Mouse (Mus musculus): ENCODE measurements around the gene Tmprss11f. TPM values are rescaled to one million over a fixed set of nuclear protein-coding genes. Genes with fewer than 3 reads are reported as not detected.

Tmprss11f gene
- total RNA-seq, 2 experiments from 2014 or later: not detected

GRCm38 (mm10) chr5:86518500-86518899 is 113.7 kb downstream of the Tmprss11f start, which contains the start of gene Tmprss11g:
TSS of gene Tmprss11g (minus strand) at chr5:86518600.
- Histone ChIP-seq H3K4me3 (no peak within 1 kb of the TSS), H3K27ac (no peak within 1 kb of the TSS)
- intact Hi-C loops (cut with DNase I): no loop called here
- TF ChIP-seq CTCF (IDR thresholded peaks at IDR 0.05): no peak
- no peak for DNase-seq (ENCODE audit: extremely low spot score in 1 of 2, low spot score in 2 of 2)

- no peak for TF ChIP-seq CTCF (IDR thresholded peaks at IDR 0.05)
- intact Hi-C loops (cut with DNase I): no loop called here
- Histone ChIP-seq H3K4me3 (no peak overlapping the region), H3K27ac (no peak overlapping the region)
- DNase-seq (ENCODE audit: extremely low spot score in 1 of 2, low spot score in 2 of 2): no peak
These were observed 120.7 kb downstream of the Tmprss11f start for GRCm38 (mm10) chr5:86511538-86511937.

- no peak for TF ChIP-seq CTCF (IDR thresholded peaks at IDR 0.05)
- no peak overlapping the region for H3K4me3 ChIP-seq
- intact Hi-C loops (cut with DNase I): no loop called here
- DNase-seq (ENCODE audit: extremely low spot score in 1 of 2, low spot score in 2 of 2): no peak
- H3K27ac ChIP-seq: no peak overlapping the region
These were observed 138.8 kb downstream of the Tmprss11f start for GRCm38 (mm10) chr5:86493453-86493852.

GRCm38 (mm10) chr5:86482562-86482961 is 149.7 kb downstream of the Tmprss11f start:
- intact Hi-C loops (cut with DNase I): loop anchor here (2.0 to 5.0 kb wide), 2 partner anchors 166 to 200 kb away; no protein-coding TSS in a partner anchor
- H3K4me3 ChIP-seq: no peak overlapping the region
- TF ChIP-seq CTCF (IDR thresholded peaks at IDR 0.05): peak; percentile 56
- no peak overlapping the region for H3K27ac ChIP-seq
- no peak for DNase-seq (ENCODE audit: extremely low spot score in 1 of 2, low spot score in 2 of 2)

GRCm38 (mm10) chr5:86482031-86482430 is 150.2 kb downstream of the Tmprss11f start:
- no peak for DNase-seq (ENCODE audit: extremely low spot score in 1 of 2, low spot score in 2 of 2)
- Histone ChIP-seq H3K4me3 (no peak overlapping the region), H3K27ac (no peak overlapping the region)
- TF ChIP-seq CTCF (IDR thresholded peaks at IDR 0.05): no peak
- intact Hi-C loops (cut with DNase I): loop anchor here (2.0 to 5.0 kb wide), 2 partner anchors 167 to 200 kb away; no protein-coding TSS in a partner anchor

- no peak for TF ChIP-seq CTCF (IDR thresholded peaks at IDR 0.05)
- intact Hi-C loops (cut with DNase I): no loop called here
- H3K4me3 ChIP-seq: no peak overlapping the region
- DNase-seq (ENCODE audit: extremely low spot score in 1 of 2, low spot score in 2 of 2): no peak
- H3K27ac ChIP-seq: no peak overlapping the region
These were observed 158.4 kb downstream of the Tmprss11f start for GRCm38 (mm10) chr5:86473859-86474258.

Other genes with a start within 250 kb of the Tmprss11f start
- gene Tmprss11a, start 163.4 kb downstream of the Tmprss11f start, total RNA-seq (2021): under 1 TPM; 0.11 to 0.12 TPM
- not detected for gene Tmprss11g, start 113.8 kb downstream of the Tmprss11f start, total RNA-seq (2021)
- gene Tmprss11b, start 43.9 kb upstream of the Tmprss11f start, total RNA-seq (2021): not detected
- not detected for gene Tmprss11e, start 113.4 kb upstream of the Tmprss11f start, total RNA-seq (2021)
- gene Ythdc1, start 171.8 kb upstream of the Tmprss11f start, total RNA-seq (2021): 10 to 100 TPM; 57.0 to 61.5 TPM